Mouse (Mus musculus) 3T3-L1 (cell line): ENCODE measurements around the gene Fmo5.

ENCODE experiments used
- DNase-seq: peaks from one replicate; pipeline ENCODE4 v3.0.0-alpha.2; 2015; ENCODE audit warnings: low read depth, low spot score

The Fmo5 gene

GRCm38 (mm10) chr3:97680631-97681320 is 52.2 kb downstream of the Fmo5 start:
- peak; percentile 23 for DNase-seq

DNA sequence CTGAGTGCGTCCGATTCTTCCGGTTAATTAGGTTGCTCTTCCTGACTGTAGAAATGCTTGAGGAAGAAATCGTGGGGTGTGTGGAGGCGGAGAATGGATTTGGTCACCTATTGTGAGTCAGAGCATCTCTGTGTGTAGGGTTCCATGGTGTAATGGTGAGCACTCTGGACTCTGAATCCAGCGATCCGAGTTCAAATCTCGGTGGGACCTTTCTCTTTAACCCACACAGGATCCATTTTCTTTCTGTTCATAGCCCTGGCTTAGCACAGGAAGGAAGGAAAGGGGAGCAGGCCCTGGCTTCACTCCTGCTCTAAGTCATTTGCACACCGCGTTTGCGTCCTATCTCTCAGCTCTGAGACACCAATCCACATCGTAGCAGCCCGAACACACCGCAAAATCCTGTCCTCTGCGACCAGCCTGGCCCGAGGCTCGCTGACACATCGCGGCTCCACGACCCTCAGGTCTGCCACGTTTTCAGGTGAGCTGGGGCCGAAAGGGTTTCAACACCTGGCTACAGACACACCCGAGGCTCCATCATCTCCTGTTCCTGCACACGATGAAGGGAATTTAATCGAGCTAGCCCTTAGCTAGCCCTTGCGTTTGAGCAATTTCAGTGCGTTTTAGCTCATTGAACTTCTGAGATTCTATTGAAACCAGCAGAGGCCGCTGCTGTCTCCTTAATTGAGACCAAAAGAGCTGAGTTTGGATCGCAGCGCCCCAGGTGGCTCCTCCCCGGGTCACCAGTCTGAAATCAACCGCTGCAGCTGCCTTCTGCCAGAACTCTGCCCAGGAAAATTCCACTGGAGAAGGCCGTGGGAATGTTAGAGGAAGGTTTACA is 52.9 kb downstream of the Fmo5 start:
- peak; percentile 54 for DNase-seq

GRCm38 (mm10) chr3:97682159-97682502 is 53.5 kb downstream of the Fmo5 start:
- no peak for DNase-seq

GRCm38 (mm10) chr3:97682576-97682975 is 54.0 kb downstream of the Fmo5 start:
- DNase-seq: no peak

- DNase-seq: no peak
Measured at GRCm38 (mm10) chr3:97683560-97684195, 55.1 kb downstream of the Fmo5 start.

GRCm38 (mm10) chr3:97686372-97687117 is 57.9 kb downstream of the Fmo5 start:
- no peak for DNase-seq

DNA sequence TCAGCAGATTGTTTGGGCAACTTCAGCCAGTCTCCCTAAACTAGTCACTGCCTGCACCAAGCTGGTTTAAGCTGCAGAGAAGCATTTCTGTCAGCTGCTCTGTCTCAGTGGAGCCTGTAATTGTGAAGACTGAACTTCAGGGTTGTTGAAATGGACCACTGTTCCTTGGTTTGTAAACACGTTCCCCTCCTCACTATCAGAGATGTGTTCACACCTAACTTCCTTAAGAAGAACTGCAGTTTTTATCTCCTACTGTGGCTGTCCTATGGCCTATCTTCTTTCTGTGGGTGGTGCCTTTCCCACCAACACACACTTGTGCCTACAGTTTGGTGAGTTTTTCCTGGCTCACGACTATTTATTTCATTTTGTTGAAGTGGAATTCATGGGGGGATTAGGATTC is 60.7 kb downstream of the Fmo5 start:
- no peak for DNase-seq

DNA sequence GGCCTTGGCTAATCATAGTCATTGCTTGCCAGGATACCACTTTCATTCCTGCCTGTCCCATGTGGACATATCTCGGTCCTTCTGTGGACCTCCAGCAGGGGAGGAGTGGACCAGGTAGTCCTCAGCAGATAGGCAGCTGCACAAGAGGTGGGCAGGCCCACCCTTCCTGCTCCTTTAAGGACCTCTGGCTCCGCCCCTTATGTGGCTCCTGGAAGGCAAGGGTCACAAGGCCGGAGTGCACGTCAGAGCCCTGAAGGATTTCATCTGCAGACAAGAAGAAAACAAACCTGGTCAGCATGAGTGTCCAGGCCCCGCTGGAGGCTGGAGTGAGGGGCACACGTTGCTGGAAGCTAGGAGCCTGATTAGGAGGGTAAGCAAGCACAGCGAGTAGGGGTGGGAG is 62.0 kb downstream of the Fmo5 start:
- DNase-seq: no peak

DNA sequence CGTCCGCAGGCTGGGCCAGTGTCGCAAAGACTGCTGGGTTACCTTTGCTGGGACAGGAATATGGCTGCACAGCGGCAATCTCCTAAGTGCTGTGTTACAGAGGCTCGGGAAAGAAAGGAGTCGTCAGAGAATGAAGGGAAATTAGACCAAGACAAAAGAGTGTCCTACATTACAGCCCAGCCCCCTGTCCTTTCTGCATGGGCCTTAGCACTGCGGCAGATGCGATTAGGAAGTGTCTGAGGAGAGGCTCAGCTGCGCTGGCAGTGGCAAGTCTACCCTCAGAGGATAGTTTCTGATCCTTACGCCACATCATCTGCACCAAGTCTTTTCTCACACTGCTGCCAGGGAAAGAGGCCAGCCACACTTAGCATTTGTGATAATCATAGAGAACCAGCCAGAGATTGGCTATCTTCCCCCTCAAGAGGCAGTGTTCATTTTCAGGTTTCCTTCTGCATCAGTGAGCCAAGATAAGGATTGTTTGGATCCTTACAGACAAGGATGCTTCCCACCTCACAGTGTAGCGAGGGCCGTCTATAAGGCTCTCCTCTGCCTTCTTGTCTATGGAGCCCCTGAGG is 62.9 kb downstream of the Fmo5 start:
- no peak for DNase-seq

GRCm38 (mm10) chr3:97693806-97694205 is 65.2 kb downstream of the Fmo5 start:
- no peak for DNase-seq

- DNase-seq: no peak
Measured at GRCm38 (mm10) chr3:97696866-97697265, 68.3 kb downstream of the Fmo5 start.

DNA sequence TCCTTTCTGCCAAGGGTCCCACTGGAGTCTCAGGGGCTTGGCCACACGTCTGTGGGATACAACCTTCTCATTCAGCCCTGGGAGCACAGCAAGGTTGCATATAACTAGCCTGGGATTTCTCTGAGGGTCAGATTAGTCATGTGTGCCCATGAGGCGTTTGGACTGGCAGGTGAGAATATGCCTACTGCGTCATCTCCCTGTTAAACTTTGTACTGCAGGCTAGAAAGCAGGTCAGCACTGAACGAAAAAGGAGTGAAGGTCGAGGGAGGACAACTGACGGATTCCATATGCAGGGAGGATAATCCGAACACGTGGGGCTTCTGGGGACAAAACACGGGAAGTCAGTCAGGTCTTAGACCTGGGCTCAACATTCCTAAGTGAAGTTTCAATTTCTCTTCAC is 68.7 kb downstream of the Fmo5 start:
- DNase-seq: no peak

DNA sequence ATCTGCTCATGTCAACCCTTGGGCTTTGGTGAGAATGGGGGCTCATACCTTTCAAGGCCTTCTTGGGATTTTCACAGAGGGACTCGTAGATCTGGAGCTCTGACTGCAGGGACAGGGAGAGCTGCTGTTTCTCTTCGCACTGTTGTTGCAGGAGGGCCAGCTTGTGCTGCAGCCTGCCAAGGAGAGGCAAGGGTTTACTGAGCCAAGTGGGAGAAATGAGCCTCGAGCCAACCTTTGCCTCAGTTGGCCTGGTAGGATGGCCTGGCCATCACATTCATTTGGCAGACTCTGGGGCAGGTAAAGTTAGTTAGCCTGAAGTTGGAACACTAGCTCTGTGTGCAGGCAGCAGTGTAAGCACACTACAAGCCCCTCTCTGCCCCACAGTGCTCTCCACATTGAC is 70.5 kb downstream of the Fmo5 start:
- no peak for DNase-seq

- no peak for DNase-seq
Measured at GRCm38 (mm10) chr3:97701198-97701597, 72.6 kb downstream of the Fmo5 start.

GRCm38 (mm10) chr3:97702448-97703080 is 74.0 kb downstream of the Fmo5 start:
- DNase-seq: no peak
